Mouse (Mus musculus) embryonic facial prominence, embryonic 11.5 days (tissue): ENCODE measurements around the gene Bicra. TPM values are rescaled to one million over a fixed set of nuclear protein-coding genes. Genes with fewer than 3 reads are reported as not detected.
A peak's percentile ranks its signal among the peaks of the same experiment; 100 is the strongest.

Source experiments
- ATAC-seq: fragments of 200-750 bp; cut with Nextera tagmentation; replicated peaks from 2 replicates; pipeline ENCODE4 v1.8.0; 2017; ENCODE audit warnings: low read depth; ENCODE audit not compliant: insufficient number of reproducible peaks, low FRiP score, low TSS enrichment
- DNase-seq: peaks from one replicate; pipeline ENCODE4 v3.0.0-alpha.2; 2015; ENCODE audit warnings: low spot score
- H3K27ac ChIP-seq: fragments of 300-500 bp; sonication (generic); replicated peaks from 2 replicates; pipeline ENCODE4 v1.5.1; 2014; ENCODE audit warnings: mild to moderate bottlenecking, low read depth, low read length, control low read depth
- H3K27me3 ChIP-seq: fragments of 300-500 bp; sonication (generic); 2 replicates; pipeline ENCODE4 v1.6.1; 2014; ENCODE audit warnings: mild to moderate bottlenecking, low read length, moderate library complexity, mixed read lengths; ENCODE audit not compliant: control insufficient read depth, insufficient read depth
- H3K36me3 ChIP-seq: fragments of 300-500 bp; sonication (generic); replicated peaks from 2 replicates; pipeline ENCODE4 v1.6.1; 2014; ENCODE audit warnings: low read depth, mild to moderate bottlenecking, low read length, moderate library complexity, mixed read lengths; ENCODE audit not compliant: control insufficient read depth, insufficient read depth
- H3K4me1 ChIP-seq: fragments of 300-500 bp; sonication (generic); 2 replicates; pipeline ENCODE4 v1.6.1; 2014; ENCODE audit warnings: low read length, mixed read lengths; ENCODE audit not compliant: control insufficient read depth, insufficient read depth
- H3K4me2 ChIP-seq: fragments of 300-500 bp; sonication (generic); 2 replicates; pipeline ENCODE4 v1.6.1; 2014; ENCODE audit warnings: low read depth, mild to moderate bottlenecking, control low read depth, low read length, moderate library complexity
- H3K4me3 ChIP-seq: fragments of 300-500 bp; sonication (generic); 2 replicates; pipeline ENCODE4 v1.5.1; 2014; ENCODE audit warnings: low read depth, low read length, control low read depth
- H3K9ac ChIP-seq: fragments of 300-500 bp; sonication (generic); replicated peaks from 2 replicates; pipeline ENCODE4 v1.6.1; 2014; ENCODE audit warnings: mild to moderate bottlenecking, control low read depth, low read length
- H3K9me3 ChIP-seq: fragments of 300-500 bp; sonication (generic); replicated peaks from 2 replicates; pipeline ENCODE4 v1.6.1; 2016; ENCODE audit warnings: mild to moderate bottlenecking, low read length, inconsistent platforms, mixed read lengths; ENCODE audit not compliant: control insufficient read depth
- WGBS: fragments of 180-500 bp; shearing (Covaris S2); extraction: QIAGEN DNeasy Blood & Tissue Kit; methylation state at CpG from one replicate; pipeline ENCODE4 v1.1.7; 2014; 5-methylcytosine and 5-hydroxymethylcytosine counted together
- polyA plus RNA-seq: library from polyadenylated mRNA; unstranded; fragments of >200 nt; fragmentation: Nextera tagmentation; extraction: Ambion mirVana; gene quantifications from 2 replicates; pipeline ENCODE4 v1.2.1, GENCODE M21; 2014

Gene Bicra
- polyA plus RNA-seq, 1 experiment from 2014 or later = 4.2 TPM

- WGBS = under 1% methylated on average over 33 of the region's 33 CpGs
- ATAC-seq (peak; percentile 93), DNase-seq (peak; percentile 95)
- H3K4me1 ChIP-seq = no peaks in the 10 kb centered on the region
- peak within 1 kb of the TSS; percentile 70 for H3K4me3 ChIP-seq
- peak within 1 kb of the TSS; percentile 69 for H3K4me2 ChIP-seq
- H3K36me3 ChIP-seq = peaks cover 15% of the 10 kb centered on the region
- H3K9me3 ChIP-seq = no peaks in the 10 kb centered on the region
- H3K27ac ChIP-seq = peak within 1 kb of the TSS; percentile 68
- peak within 1 kb of the TSS; percentile 80 for H3K9ac ChIP-seq
- H3K27me3 ChIP-seq = no peaks in the 10 kb centered on the region
Measured at GRCm38 (mm10) chr7:15922220-15922773, 125.4 kb downstream of the Bicra start, which contains the start of gene Selenow. Gene Selenow (minus strand): TSS chr7:15922402.

GRCm38 (mm10) chr7:15921796-15922195 lies 125.9 kb downstream of the Bicra start:
- peak; percentile 57 for ATAC-seq
- peak overlapping the region; percentile 80 for H3K9ac ChIP-seq
- WGBS = under 1% methylated on average over 10 of the region's 10 CpGs
- H3K36me3 ChIP-seq = peaks cover 15% of the 10 kb centered on the region
- H3K27me3 ChIP-seq = no peaks in the 10 kb centered on the region
- no peaks in the 10 kb centered on the region for H3K4me1 ChIP-seq
- peak overlapping the region; percentile 70 for H3K4me3 ChIP-seq
- H3K4me2 ChIP-seq = peak overlapping the region; percentile 69
- H3K9me3 ChIP-seq = no peaks in the 10 kb centered on the region
- DNase-seq = peak; percentile 85
- peak overlapping the region; percentile 68 for H3K27ac ChIP-seq

Other genes starting within 250 kb of the Bicra start
- not detected in 2 replicates for gene Obox6, start 208.2 kb downstream of the Bicra start, polyA plus RNA-seq
- gene Crx, start 168.0 kb downstream of the Bicra start, polyA plus RNA-seq = 0.10 TPM in 1 of 2 replicates, not detected in the other
- not detected in 2 replicates for gene Crxos, start 165.3 kb downstream of the Bicra start, polyA plus RNA-seq
- gene Selenow, start 125.5 kb downstream of the Bicra start, polyA plus RNA-seq = 981 and 984 TPM in 2 replicates
- gene Nop53, start 101.8 kb downstream of the Bicra start, polyA plus RNA-seq = 190 and 194 TPM in 2 replicates
- gene Ehd2, start 80.4 kb downstream of the Bicra start, polyA plus RNA-seq = 10.2 and 10.6 TPM in 2 replicates
- gene Zfp541, start 13.9 kb upstream of the Bicra start, polyA plus RNA-seq = not detected in 2 replicates
- 147 and 168 TPM in 2 replicates for gene Napa, start 50.5 kb upstream of the Bicra start, polyA plus RNA-seq
- 22.1 and 23.5 TPM in 2 replicates for gene Kptn, start 72.0 kb upstream of the Bicra start, polyA plus RNA-seq
- gene Slc8a2, start 81.9 kb upstream of the Bicra start, polyA plus RNA-seq = 0.25 and 0.42 TPM in 2 replicates
- gene Meis3, start 127.2 kb upstream of the Bicra start, polyA plus RNA-seq = 34.0 and 47.1 TPM in 2 replicates
- 6.6 and 9.9 TPM in 2 replicates for gene Dhx34, start 174.1 kb upstream of the Bicra start, polyA plus RNA-seq
- 0.14 TPM in 1 of 2 replicates, not detected in the other for gene C5ar2, start 196.2 kb upstream of the Bicra start, polyA plus RNA-seq
- 0.71 and 1.00 TPM in 2 replicates for gene C5ar1, start 211.6 kb upstream of the Bicra start, polyA plus RNA-seq
- 9.3 TPM in 2 replicates for gene Inafm1, start 225.7 kb upstream of the Bicra start, polyA plus RNA-seq
- gene Ccdc9, start 238.9 kb upstream of the Bicra start, polyA plus RNA-seq = 16.2 and 16.7 TPM in 2 replicates